Mouse (Mus musculus) neutrophil, adult 5-6 weeks (primary cell): ENCODE data around the gene Zscan20. TPM values are rescaled to one million over a fixed set of nuclear protein-coding genes. Genes with fewer than 3 reads are reported as not detected.
"Not testable (repeated sequence)": the region's sequence is repeated elsewhere in the genome, so short reads cannot be mapped to it uniquely, and the experiment has no call there.

ENCODE experiments used
- ATAC-seq: fragments of 151-379, 151-347 bp; 2 replicates; pipeline ENCODE4 v1.8.0; 2017; ENCODE audit warnings: mild to moderate bottlenecking, moderate TSS enrichment; ENCODE audit not compliant: insufficient number of reproducible peaks, poor library complexity, low FRiP score, severe bottlenecking; ENCODE audit errors: extremely low read depth
- total RNA-seq: library from RNA; stranded (forward); fragments of 200-1000 nt; gene quantifications from 2 replicates; pipeline ENCODE4 v1.2.3, GENCODE M21; 2017

The Zscan20 gene
- total RNA-seq, 1 experiment from 2014 or later = 20.5 TPM

DNA sequence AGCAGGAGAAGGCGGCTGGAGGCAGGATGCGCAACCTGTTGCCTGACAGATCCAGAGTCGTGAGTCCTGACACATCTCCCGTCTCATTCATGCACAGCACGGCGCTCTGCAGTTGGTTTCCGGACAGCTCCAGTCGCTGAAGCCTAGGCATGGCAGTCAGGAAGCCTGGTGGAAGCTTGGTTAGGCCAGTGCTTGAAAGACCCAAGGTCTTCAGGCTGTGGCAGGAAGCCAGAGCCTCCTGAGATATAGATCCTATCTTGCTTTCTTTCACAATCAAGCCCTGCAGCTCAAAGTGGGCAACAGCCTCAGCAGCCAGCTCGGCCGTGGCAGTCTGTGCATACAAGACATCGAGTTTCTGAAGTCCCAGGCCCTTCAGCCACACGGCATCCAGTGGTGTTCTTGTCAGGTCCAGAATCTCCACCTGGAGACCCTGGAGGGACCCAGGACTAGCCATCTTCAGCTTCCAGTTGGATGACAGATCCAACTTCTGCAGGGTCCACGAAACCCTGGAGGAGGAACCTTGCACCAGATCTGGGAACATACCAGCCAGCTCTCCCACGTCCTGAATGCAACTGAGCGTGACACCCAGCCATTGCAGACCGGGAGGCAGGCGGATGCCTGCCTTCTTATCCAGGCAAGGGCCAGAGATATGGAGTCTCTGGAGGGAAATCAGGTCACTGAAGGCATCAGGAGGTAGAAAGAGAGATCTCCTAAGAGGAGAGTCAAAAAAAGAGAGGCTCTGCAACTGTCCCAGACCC is 7.6 kb upstream of the Zscan20 start:
- no peak for ATAC-seq

DNA sequence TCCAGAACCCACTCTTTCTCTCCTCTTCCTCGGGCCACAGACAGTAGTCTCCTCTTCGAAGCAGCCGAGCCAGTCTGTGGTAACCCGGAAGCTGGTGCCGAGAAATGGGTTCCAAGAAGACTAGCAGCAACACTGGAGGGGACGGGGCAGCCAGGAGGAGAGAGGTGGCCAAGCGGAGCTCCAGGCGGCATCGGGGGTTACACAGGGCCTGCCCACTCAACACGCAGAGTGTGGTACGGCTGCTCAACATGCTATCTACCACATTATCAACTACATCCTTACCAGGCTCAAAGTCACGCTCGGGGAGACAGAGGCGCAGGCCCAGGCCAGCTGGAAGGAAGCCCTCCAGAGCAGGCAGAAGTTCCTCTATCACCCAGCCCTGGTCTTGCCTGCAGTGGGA is 5.9 kb upstream of the Zscan20 start:
- ATAC-seq = peak; percentile 21; the same call in 1 of the 2 replicates

DNA sequence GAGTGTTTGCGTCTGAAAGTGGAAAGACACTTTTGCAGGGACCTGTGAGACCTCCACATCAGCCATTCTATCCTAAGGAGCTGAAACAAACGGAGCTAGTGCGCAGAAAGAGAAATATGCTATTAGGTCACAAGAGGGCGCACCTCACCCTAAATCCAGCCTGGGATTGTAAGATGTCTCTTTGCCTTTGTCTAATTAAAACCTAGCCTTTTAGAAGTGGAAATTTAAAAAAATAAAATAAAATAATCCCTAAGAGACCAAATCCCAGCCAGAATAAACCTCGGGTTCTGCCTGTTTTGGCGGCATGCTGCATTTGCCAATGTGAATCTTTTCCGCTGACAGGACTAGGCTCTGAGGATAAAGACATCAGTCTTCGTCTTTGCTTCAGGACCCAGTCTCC is 3.4 kb upstream of the Zscan20 start:
- no peak; the same call in 1 of the 2 replicates for ATAC-seq

DNA sequence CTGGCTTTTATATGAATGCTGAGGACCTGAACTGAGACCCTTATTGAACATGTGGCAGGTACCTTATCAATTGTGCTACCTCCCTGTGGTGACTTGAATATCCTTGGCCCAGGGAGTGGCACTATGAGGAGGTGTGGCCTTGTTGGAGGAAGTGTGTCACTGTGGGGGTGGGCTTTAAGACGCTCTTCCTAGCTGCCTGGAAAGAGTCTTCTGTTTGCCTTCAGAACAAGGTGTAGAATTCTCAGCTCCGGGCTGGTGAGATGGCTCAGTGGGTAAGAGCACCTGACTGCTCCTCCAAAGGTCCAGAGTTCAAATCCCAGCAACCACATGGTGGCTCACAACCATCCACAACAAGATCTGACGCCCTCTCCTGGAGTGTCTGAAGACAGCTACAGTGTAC is 1.8 kb upstream of the Zscan20 start:
- ATAC-seq = not testable (repeated sequence)

DNA sequence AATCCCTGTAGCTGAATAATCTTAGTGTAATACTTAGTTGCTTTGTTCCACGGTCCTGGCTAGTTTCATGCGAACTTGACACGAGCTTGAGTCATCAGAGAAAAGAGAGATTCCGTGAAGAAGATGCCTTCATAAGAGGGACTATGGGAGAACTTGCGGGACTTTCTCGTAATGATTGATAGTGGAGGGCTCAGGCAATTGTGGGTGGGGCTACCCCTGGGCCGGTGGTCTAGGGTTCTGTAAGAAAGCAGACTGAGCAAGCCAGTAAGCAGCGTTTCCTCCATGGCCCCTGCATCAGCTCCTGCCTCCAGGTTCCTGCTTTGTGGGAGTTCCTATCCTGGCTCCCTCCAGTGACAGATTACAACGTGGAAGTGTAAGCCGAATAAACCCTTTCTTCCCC is 808 bp upstream of the Zscan20 start:
- ATAC-seq = no peak

DNA sequence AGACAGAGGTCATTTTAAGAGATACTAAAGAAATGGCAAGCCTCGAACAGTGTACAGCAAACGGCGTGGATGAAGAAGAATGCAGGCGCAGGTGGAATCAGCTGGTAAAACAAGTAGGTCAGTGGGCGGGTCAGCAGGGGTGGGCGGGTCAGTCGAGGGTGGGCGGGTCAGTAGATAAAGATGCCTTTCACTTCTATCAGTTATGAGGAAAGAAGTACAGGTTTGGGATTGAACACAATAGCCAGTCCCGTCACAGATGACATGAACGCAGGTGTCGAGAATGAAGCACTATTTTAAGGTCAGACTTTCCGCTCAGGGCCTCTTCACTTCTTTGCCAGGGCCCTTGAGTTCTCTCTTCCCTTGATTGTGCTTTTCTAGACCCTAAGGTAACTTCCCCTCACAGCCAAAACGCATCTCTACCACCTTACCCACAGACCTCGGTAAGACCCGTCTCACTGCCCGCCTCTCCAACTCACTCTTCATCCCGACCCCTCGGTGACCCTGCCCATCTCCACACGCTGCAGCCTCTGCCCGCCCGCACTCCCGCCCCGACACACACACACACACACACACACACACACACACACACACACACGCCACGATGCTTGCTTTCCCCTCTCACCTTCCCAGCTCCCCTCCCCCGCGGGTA is 498 bp downstream of the Zscan20 start:
- no peak for ATAC-seq

DNA sequence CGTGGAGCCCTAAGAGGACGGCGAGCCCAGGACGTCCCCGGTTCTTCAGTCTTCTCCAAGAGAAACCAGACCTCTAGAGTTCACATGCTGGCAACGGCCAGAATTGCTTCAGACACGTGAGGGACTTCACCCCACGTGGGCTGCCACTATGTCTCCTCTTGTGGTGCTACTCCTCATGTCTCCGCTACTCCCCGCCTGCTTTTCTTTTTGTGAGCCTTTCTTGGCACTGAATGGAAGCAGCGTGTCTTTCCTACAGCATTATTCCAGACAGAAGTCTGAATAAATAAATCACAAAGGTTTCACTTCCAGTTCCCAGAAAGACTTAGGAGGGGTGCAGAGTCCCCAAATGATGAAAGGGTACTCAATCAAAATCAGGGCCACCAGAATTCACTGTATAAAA is 2.2 kb downstream of the Zscan20 start:
- no peak for ATAC-seq

DNA sequence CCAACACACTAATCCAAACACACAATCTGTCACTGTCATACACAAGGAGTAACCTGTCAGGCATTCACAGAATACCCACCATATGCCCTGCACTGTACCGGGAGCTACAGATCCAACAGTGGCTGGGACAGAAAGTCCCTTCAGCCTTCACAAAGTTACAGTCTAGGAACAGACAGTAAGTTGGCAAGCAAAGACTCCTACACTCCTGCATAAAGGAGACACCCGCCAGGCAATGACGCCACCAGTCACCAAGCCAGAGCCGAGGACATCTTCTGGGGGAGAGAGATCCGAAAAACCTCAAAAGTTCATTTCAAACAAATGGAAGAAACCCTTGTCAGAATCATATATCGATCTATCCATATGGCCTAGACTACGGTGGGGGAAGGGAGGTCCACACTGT is 3.3 kb downstream of the Zscan20 start:
- no peak for ATAC-seq

DNA sequence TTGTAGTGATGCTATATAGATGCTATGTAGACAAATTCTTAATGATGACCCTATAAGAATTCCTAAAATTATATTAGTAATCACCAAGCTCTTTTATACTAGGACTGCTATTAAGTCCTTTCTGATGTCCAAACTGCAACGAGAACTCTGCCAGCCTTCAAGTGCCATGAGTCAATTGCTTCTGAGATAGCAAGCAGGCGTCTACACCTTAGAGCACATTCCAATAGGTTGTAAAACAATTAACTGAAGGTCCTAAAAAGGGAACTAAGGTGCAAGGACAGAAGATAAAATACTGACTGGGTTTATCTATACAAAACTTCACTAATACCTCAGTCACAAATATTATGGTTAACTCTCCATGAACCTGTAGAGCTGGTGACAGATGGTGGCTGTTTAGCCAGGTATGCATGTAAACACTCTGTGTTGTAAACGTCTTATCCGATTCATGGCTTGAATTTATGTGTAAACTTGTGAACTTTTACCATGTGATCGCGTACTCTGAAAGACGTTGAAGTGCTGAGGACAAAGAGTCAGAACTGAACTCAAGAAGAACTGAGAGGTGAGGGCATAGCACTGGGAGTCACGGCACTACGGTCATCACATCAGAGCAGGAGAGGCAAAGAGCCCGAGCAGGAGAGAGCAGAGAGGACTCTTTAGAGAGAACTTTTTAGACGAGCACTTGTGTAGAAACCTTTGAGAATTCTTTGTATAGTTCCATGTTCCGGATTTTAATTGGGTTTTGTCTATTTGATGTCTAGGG is 11.9 kb downstream of the Zscan20 start:
- ATAC-seq = no peak

DNA sequence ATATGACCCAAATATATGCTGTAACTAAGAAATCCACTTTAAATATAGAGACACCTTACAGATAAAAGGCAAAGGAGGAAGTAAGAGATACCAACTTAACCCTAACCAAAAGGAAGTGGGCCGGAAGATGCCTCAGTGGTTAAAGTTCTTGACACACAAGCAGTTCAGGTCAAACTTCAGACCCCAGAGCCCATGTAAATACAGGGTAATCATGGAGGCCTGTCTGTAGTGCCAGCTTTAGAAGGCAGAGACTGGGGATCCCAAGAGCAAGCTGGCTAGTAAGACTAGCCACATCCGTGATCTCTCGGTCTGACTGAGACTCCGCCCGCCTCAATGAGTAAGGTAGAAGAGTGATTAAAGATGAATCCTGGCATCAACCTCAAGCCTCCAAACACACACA is 15.8 kb downstream of the Zscan20 start:
- ATAC-seq = peak; percentile 45

DNA sequence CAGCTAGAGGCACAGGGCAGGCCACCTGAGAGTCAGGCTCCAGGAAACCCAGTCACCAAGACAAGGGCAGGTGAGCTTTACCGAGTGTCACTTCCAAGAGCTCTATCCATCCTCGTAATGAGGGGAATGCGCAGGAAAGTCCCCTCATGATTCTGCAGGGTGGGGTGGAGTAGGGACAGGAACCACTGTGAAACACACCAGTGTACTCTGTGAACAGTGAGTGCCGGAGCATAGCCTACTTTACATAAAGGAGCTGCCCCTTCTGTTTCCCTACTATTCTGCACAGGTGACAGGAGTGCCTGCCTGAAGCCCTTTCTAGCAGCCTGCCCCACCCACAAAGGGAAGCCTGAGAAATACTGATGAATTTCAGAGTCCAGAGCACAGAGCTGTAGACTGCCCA is 16.6 kb downstream of the Zscan20 start:
- peak; percentile 40; the same call in 1 of the 2 replicates for ATAC-seq

DNA sequence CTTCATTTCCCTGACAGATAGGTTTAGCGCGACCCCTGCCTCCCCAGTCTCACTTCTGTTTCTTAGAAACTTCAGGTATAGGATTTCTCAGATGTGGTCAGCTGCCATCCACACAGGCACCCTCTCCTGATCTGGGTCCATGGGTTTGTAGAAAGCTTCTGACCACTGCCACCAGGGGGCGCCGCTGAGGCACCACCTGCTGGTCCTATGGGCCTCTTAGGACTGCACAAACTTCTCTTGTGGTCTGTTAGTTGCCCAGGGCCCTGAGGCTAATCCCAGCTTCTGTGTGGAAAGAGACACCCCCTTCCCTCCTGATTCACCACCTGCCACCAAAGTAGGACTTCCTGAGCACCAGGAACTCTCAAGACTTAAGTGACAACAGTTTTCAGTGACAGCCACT is 30.7 kb downstream of the Zscan20 start:
- ATAC-seq = 0 out of 2 replicates have a peak, but pooled peaks have one; percentile 39

DNA sequence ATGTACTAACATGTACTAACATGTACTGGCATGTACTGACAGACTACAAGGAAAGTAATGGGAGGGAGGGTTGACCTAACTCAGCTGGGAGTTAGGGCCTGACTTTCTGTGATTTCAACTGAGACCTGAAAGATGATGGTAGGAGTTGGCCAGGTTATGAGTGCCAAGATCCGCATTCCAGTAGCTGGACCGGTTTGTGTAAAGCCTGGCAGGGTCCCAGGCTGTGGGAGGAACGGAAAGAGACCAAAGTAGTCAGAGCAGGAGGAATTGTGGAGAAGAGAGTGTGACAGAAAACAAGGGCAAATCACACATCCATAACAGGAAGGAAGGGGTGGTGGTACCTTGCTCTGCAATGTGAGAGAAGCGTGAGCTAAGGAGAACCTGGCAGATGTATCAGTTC is 34.1 kb downstream of the Zscan20 start:
- no peak for ATAC-seq

DNA sequence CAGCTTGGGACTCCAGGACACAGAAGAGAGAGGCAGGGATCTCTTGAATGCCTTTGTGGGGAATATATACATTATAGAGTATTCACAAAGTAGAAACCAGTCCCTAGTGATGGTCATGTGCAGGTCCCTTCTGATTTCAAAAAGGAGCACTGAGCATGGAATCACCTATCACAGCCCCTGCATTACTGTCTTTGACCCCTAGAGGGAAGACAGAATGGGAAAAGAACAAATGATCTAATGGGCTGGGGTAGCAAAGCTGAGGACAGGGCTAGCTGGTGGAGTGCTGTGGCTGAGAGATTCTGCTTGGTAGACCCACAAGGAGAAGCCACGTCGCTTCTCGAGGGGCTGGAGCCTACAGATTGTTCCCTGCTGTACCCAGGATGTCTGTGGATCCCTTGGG is 49.6 kb downstream of the Zscan20 start:
- no peak for ATAC-seq

DNA sequence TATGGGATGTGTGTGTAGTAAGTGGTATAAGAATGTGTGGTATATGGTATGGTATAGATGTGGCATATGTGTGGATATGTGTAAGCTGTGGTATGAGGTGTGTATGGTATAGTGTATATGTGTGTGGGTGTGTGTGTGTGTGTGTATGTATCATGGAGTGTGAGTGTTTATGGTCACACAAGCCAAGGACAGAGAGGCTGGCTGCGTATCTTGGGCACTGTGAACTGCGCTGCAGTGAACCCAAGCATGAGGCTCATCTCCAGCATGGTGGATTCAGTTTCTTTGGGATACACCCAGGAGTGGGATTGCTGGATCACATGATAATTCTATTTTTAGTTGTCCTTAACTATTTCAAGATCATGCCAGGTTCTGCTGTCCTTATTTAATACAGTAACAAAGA is 55.7 kb downstream of the Zscan20 start:
- no peak for ATAC-seq

DNA sequence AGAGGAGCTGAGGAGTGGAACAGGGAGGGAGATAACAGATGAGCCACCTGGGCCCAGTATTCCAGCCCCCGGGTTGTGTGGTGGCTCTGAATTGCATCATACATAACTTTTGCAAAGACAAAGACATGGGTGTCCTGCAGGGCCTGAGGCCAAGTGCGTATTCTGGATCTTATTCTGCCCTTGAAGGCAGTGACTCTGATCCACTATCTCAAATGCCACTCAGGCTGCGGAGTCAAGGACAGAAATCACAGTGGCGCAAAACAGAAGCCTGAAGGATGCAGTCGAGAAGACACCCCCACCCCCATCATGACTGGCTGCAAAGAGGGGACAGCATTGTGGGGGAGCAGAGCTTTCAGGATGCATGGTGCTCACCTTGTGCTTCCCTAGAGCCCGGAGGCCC is 59.1 kb downstream of the Zscan20 start:
- ATAC-seq = no peak

DNA sequence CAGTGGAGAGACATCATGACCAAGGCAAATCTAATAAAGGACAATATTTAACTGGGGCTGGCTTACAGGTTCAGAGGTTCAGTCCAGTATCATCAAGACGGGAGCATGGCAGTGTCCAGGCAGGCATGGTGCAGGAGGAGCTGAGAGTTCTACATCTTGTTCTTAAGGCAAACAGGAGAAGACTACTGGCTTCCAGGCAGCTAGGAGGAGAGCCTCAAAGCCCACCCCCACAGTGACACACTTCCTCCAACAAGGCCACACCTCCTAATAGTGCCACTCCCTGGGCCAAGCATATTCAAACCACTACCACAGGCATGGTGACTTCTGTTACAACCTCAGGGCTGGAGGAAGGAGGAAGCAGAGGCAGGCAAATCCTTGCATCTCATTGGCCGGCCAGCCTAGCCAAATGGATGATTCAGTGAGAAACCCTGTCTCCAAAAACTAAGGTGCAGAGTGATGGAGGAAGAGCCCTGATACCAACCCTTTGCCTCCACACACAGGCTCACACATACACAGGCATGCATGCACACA is 65.9 kb downstream of the Zscan20 start:
- ATAC-seq = not testable (repeated sequence)

DNA sequence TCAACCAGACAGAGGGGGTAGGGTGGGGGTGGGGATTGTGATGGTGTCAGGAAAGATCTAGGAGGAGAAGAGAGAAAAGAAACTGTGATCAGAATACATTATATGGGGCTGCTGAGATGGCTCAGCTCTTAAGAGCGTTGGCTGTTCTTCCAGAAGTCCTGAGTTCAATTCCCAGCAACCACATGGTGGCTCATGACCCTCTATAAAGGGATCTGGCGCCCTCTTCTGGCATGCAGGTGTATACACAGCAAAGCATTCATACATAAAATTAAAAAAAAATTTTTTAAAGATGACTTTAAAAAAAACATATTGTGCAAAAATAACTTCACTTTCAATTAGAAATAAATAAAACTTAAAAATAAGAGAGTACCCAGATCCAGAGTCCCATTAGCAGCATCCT is 66.5 kb downstream of the Zscan20 start:
- ATAC-seq = no peak
